Mouse (Mus musculus) kidney, postnatal 0 days (tissue): Measurements from ENCODE around the gene Atp7b. TPM values are rescaled to one million over a fixed set of nuclear protein-coding genes. Genes with fewer than 3 reads are reported as not detected.

ENCODE experiments used
- ATAC-seq: fragments of 200-750 bp; cut with Nextera tagmentation; replicated peaks from 2 replicates; pipeline ENCODE4 v1.8.0; 2017; ENCODE audit warnings: low read depth, moderate number of reproducible peaks, moderate TSS enrichment, moderate library complexity; ENCODE audit not compliant: low FRiP score
- DNase-seq: peaks from one replicate; pipeline ENCODE4 v3.0.0-alpha.2; 2016; ENCODE audit warnings: low spot score
- H3K27ac ChIP-seq: fragments of 300-500 bp; sonication (generic); 2 replicates; pipeline ENCODE4 v1.5.1; 2014; ENCODE audit warnings: mild to moderate bottlenecking
- H3K27me3 ChIP-seq: fragments of 300-500 bp; sonication (generic); 2 replicates; pipeline ENCODE4 v1.6.1; 2014; ENCODE audit warnings: low read length, mixed read lengths; ENCODE audit not compliant: insufficient read depth
- H3K36me3 ChIP-seq: fragments of 300-500 bp; sonication (generic); 2 replicates; pipeline ENCODE4 v1.6.1; 2014; ENCODE audit warnings: low read length, mixed read lengths; ENCODE audit not compliant: insufficient read depth
- H3K4me1 ChIP-seq: fragments of 300-500 bp; sonication (generic); replicated peaks from 2 replicates; pipeline ENCODE4 v1.6.1; 2014; ENCODE audit warnings: antibody characterized with exemption, low read length, mixed read lengths; ENCODE audit not compliant: insufficient read depth
- H3K4me2 ChIP-seq: fragments of 300-500 bp; sonication (generic); 2 replicates; pipeline ENCODE4 v1.6.1; 2014; ENCODE audit warnings: mild to moderate bottlenecking, low read length, moderate library complexity, mixed read lengths
- H3K4me3 ChIP-seq: fragments of 300-500 bp; sonication (generic); replicated peaks from 2 replicates; pipeline ENCODE4 v1.5.1; 2014; ENCODE audit warnings: low read depth, low read length
- H3K9ac ChIP-seq: fragments of 300-500 bp; sonication (generic); 2 replicates; pipeline ENCODE4 v1.6.1; 2014; ENCODE audit warnings: low read depth, low read length
- H3K9me3 ChIP-seq: fragments of 300-500 bp; sonication (generic); replicated peaks from 2 replicates; pipeline ENCODE4 v1.6.1; 2016; ENCODE audit warnings: low read length, inconsistent platforms, mixed read lengths
- CTCF ChIP-seq: IDR thresholded peaks from 2 replicates; pipeline ENCODE4 v1.5.1; 2016; ENCODE audit warnings: antibody characterized with exemption, low read depth, mild to moderate bottlenecking, moderate library complexity
- WGBS: fragments of 180-500 bp; shearing (Covaris S2); extraction: QIAGEN DNeasy Blood & Tissue Kit; methylation state at CpG from one replicate; pipeline ENCODE4 v1.1.7; 2014; 5-methylcytosine and 5-hydroxymethylcytosine counted together
- polyA plus RNA-seq: library from polyadenylated mRNA; unstranded; fragments of >200 nt; fragmentation: Nextera tagmentation; extraction: Ambion mirVana; gene quantifications from 2 replicates; pipeline ENCODE4 v1.2.1, GENCODE M21; 2015

The Atp7b gene
- polyA plus RNA-seq, 1 experiment from 2014 or later = 0.33 TPM

DNA sequence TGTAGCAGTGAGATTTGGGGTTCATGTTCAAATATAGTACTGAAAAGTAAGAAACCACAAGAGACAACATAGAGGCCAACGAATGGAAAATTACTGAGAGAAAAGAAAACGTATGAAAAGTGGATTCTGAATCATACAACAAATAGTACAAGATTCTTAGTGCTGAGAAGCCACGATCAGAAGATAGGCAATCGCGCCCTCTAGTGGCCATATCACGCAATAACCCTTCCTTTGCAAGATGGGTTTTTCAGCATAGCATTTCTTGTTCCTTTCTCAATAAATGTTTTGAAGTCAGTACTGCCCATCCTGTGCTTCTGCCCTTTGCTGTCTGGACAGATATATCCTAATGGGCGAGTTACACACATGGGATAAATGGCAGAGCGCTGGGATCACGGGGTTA is 104.8 kb downstream of the Atp7b start:
- 6% methylated on average over 9 of the region's 9 CpGs for WGBS
- peak; percentile 68 for DNase-seq
- no peaks in the 10 kb centered on the region for H3K4me1 ChIP-seq

DNA sequence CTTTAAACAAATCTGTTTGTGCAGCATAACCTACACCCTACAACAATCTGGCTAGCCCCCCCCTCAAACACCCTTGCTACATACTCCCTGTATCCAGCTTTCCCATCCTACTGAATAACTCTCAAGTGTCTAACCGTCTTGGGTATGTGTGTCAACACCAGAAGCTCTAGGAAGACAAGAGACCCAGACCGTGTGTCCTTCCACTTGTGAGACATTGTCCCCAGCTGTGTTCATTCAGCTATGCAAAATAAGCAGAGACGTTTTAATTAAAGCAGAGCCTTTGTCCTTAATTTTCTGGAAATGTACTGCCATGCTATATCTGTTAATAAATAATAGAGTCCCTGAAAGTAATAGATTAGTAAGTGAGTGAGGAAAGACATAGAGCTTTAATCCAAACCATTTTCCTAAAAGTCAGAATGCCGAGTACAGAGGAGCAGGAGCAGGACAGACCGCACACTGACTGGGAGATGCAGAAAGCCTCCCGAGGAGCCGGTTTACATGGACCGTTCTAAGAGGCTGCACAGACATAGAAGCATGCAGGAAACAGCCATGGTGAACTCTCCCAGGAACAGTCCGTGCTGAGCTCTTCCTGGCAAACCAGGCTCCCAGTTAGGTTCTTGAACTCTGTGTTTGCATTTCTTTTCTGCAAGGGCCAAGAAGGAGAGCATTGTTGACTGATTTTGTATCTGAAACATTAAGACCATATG is 112.6 kb downstream of the Atp7b start:
- 55% methylated on average over 9 of the region's 9 CpGs for WGBS
- no peak overlapping the region for H3K9ac ChIP-seq
- DNase-seq (peak; percentile 6), ATAC-seq (peak; percentile 40; the same call in 1 of the 2 replicates)
- H3K4me2 ChIP-seq = peak overlapping the region; percentile 27; the same call in 1 of the 2 replicates
- H3K4me1 ChIP-seq = no peaks in the 10 kb centered on the region
- no peaks in the 10 kb centered on the region for H3K27me3 ChIP-seq
- H3K9me3 ChIP-seq = no peaks in the 10 kb centered on the region
- H3K36me3 ChIP-seq = no peaks in the 10 kb centered on the region
- no peak overlapping the region for H3K4me3 ChIP-seq
- peak overlapping the region; percentile 50 for H3K27ac ChIP-seq
- TF ChIP-seq CTCF = no peak

More for the DNA sequence above, 104.8 kb downstream of the Atp7b start:
- no peaks in the 10 kb centered on the region for H3K9me3 ChIP-seq
- no peaks in the 10 kb centered on the region for H3K36me3 ChIP-seq
- no peaks in the 10 kb centered on the region for H3K27me3 ChIP-seq
- no peak overlapping the region for H3K9ac ChIP-seq
- no peak overlapping the region for H3K4me2 ChIP-seq
- no peak overlapping the region for H3K27ac ChIP-seq
- no peak overlapping the region for H3K4me3 ChIP-seq
- TF ChIP-seq CTCF = peak; percentile 86
- no peak for ATAC-seq

DNA sequence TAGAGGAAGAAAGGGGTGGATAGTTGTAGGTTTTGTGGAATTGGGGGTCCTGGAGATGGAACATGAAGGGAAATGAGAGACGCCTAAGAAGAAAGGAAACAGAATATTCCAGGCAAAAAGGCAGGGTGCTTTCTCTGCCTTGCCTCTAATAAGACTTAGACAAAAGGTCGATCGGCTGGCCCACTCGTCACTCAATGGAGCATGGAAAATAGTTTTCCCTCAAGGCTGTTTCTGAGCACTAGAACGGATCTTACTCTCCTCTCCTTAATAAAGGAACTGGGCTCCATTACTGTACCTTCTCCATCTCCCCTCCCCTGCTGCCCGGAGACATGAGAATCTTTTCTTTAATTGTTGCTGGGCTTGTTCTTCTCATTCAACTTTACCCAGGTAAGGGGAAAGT is 113.6 kb downstream of the Atp7b start, which contains the start of gene Defb13:
Defb13 (plus strand) TSS at position 301 of the 400 bp plus-strand sequence.
- Histone ChIP-seq H3K4me3 (no peak within 1 kb of the TSS), H3K27me3 (no peaks in the 10 kb centered on the region), H3K27ac (peak within 1 kb of the TSS; percentile 50), H3K9ac (no peak within 1 kb of the TSS), H3K4me2 (peak within 1 kb of the TSS; percentile 27; the same call in 1 of the 2 replicates), H3K9me3 (no peaks in the 10 kb centered on the region), H3K4me1 (no peaks in the 10 kb centered on the region), H3K36me3 (no peaks in the 10 kb centered on the region)
- WGBS = 73% methylated on average over 6 of the region's 6 CpGs
- DNase-seq (no peak), ATAC-seq (no peak)
- no peak for TF ChIP-seq CTCF

Other genes with a start within 250 kb of the Atp7b start
- gene Defb50, start 236.8 kb downstream of the Atp7b start, polyA plus RNA-seq = not detected in 2 replicates
- 2.7 and 4.5 TPM in 2 replicates for gene Defb2, start 220.4 kb downstream of the Atp7b start, polyA plus RNA-seq
- gene Defb10, start 201.4 kb downstream of the Atp7b start, polyA plus RNA-seq = not detected in 2 replicates
- gene Defb9, start 174.9 kb downstream of the Atp7b start, polyA plus RNA-seq = not detected in 2 replicates
- 2.9 and 5.0 TPM in 2 replicates for gene Defb11, start 153.9 kb downstream of the Atp7b start, polyA plus RNA-seq
- not detected in 2 replicates for gene Defb15, start 127.6 kb downstream of the Atp7b start, polyA plus RNA-seq
- not detected in 2 replicates for gene Defb35, start 122.0 kb downstream of the Atp7b start, polyA plus RNA-seq
- not detected in 2 replicates for gene Defb13, start 113.5 kb downstream of the Atp7b start, polyA plus RNA-seq
- not detected in 2 replicates for gene Fam90a1a, start 101.6 kb downstream of the Atp7b start, polyA plus RNA-seq
- gene Ccdc70, start 90.5 kb downstream of the Atp7b start, polyA plus RNA-seq = not detected in 2 replicates
- 23.5 and 24.4 TPM in 2 replicates for gene Alg11, start 416 bp upstream of the Atp7b start, polyA plus RNA-seq
- 0.47 and 0.62 TPM in 2 replicates for gene Nek5, start 64.7 kb upstream of the Atp7b start, polyA plus RNA-seq
- gene Nek3, start 106.1 kb upstream of the Atp7b start, polyA plus RNA-seq = 4.8 and 5.4 TPM in 2 replicates
- gene Ckap2, start 125.5 kb upstream of the Atp7b start, polyA plus RNA-seq = 22.4 and 23.3 TPM in 2 replicates
- 30.3 and 32.2 TPM in 2 replicates for gene Vps36, start 132.5 kb upstream of the Atp7b start, polyA plus RNA-seq
- gene Thsd1, start 167.0 kb upstream of the Atp7b start, polyA plus RNA-seq = 10.1 and 11.2 TPM in 2 replicates
- not detected in 2 replicates for gene Tpte, start 223.1 kb upstream of the Atp7b start, polyA plus RNA-seq